Mouse (Mus musculus) limb, embryonic 13.5 days (tissue): Measurements from ENCODE around the gene Dcbld1. TPM values are rescaled to one million over a fixed set of nuclear protein-coding genes. Genes with fewer than 3 reads are reported as not detected.
A peak's percentile ranks its signal among the peaks of the same experiment; 100 is the strongest.

Source experiments
- ATAC-seq: fragments of 200-750 bp; cut with Nextera tagmentation; 2 replicates; pipeline ENCODE4 v1.8.0; 2017; ENCODE audit warnings: low read depth, moderate number of reproducible peaks, moderate TSS enrichment; ENCODE audit not compliant: low FRiP score
- H3K27ac ChIP-seq: fragments of 300-500 bp; sonication (generic); 2 replicates; pipeline ENCODE4 v1.5.1; 2015; ENCODE audit warnings: inconsistent platforms, mild to moderate bottlenecking, moderate library complexity
- H3K27me3 ChIP-seq: fragments of 300-500 bp; sonication (generic); 2 replicates; pipeline ENCODE4 v1.6.1; 2015; ENCODE audit warnings: mild to moderate bottlenecking, inconsistent platforms
- H3K36me3 ChIP-seq: fragments of 300-500 bp; sonication (generic); 2 replicates; pipeline ENCODE4 v1.6.1; 2015; ENCODE audit warnings: inconsistent platforms, mild to moderate bottlenecking, moderate library complexity
- H3K4me1 ChIP-seq: fragments of 300-500 bp; sonication (generic); 2 replicates; pipeline ENCODE4 v1.6.1; 2015; ENCODE audit warnings: inconsistent platforms
- H3K4me2 ChIP-seq: fragments of 300-500 bp; sonication (generic); replicated peaks from 2 replicates; pipeline ENCODE4 v1.6.1; 2015; ENCODE audit warnings: inconsistent platforms, mild to moderate bottlenecking, moderate library complexity
- H3K4me3 ChIP-seq: fragments of 300-500 bp; sonication (generic); 2 replicates; pipeline ENCODE4 v1.5.1; 2015; ENCODE audit warnings: moderate library complexity, mild to moderate bottlenecking, inconsistent platforms
- H3K9ac ChIP-seq: fragments of 300-500 bp; sonication (generic); 2 replicates; pipeline ENCODE4 v1.6.1; 2015; ENCODE audit warnings: mild to moderate bottlenecking, inconsistent platforms
- H3K9me3 ChIP-seq: fragments of 300-500 bp; sonication (generic); 2 replicates; pipeline ENCODE4 v1.6.1; 2016; ENCODE audit warnings: inconsistent platforms
- WGBS: fragments of 180-500 bp; shearing (Covaris S2); methylation state at CpG from one replicate; pipeline ENCODE4 v1.1.7; 2015; 5-methylcytosine and 5-hydroxymethylcytosine counted together
- polyA plus RNA-seq: library from polyadenylated mRNA; unstranded; fragments of >200 nt; fragmentation: Nextera tagmentation; extraction: Ambion mirVana; gene quantifications from 2 replicates; pipeline ENCODE4 v1.2.1, GENCODE M21; 2015

Gene Dcbld1
- polyA plus RNA-seq, 1 experiment from 2014 or later, result 22.0 TPM

- Histone ChIP-seq H3K9me3 (no peaks in the 10 kb centered on the region), H3K9ac (peak overlapping the region; percentile 91), H3K27me3 (peaks cover 3% of the 10 kb centered on the region; the same call in 1 of the 2 replicates), H3K4me3 (peak overlapping the region; percentile 85), H3K27ac (no peak overlapping the region), H3K4me1 (peaks cover 16% of the 10 kb centered on the region), H3K36me3 (no peaks in the 10 kb centered on the region), H3K4me2 (peak overlapping the region; percentile 77)
- no peak for ATAC-seq
- WGBS, result 11% methylated on average over 7 of the region's 7 CpGs
Measured at GRCm38 (mm10) chr10:52234654-52234981, 1.2 kb downstream of the Dcbld1 start.

DNA sequence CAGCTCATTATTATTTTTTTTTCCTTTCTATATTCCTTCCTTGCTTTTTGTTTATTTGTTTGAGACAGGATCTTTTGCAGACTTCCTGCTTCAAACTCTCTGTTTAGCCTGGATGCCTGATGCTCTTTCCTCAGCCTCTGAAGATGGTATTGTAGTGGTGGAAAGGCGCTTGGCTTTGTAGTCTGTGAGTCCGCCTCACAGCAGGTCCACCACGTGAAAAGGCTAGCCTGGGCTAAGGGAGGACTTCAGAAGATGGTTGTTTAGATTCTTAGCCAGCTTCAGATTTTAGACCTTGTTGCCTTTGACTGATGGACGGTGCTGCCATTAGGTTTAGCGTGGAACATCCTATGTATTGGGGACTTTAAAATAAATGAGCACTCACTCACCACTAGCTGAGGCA is 2.0 kb downstream of the Dcbld1 start:
- no peak overlapping the region for H3K9ac ChIP-seq
- H3K4me2 ChIP-seq, result peak overlapping the region; percentile 77
- WGBS, result 82% methylated on average over 5 of the region's 5 CpGs
- peaks cover 3% of the 10 kb centered on the region; the same call in 1 of the 2 replicates for H3K27me3 ChIP-seq
- no peak overlapping the region for H3K4me3 ChIP-seq
- H3K36me3 ChIP-seq, result no peaks in the 10 kb centered on the region
- no peak overlapping the region for H3K27ac ChIP-seq
- no peaks in the 10 kb centered on the region for H3K9me3 ChIP-seq
- ATAC-seq, result no peak
- H3K4me1 ChIP-seq, result peaks cover 16% of the 10 kb centered on the region

GRCm38 (mm10) chr10:52242015-52242414 is 8.6 kb downstream of the Dcbld1 start:
- Histone ChIP-seq H3K36me3 (no peaks in the 10 kb centered on the region), H3K9me3 (no peaks in the 10 kb centered on the region), H3K4me3 (no peak overlapping the region), H3K27ac (no peak overlapping the region), H3K4me2 (no peak overlapping the region), H3K27me3 (no peaks in the 10 kb centered on the region), H3K9ac (no peak overlapping the region), H3K4me1 (peaks cover 12% of the 10 kb centered on the region; the same call in 1 of the 2 replicates)
- ATAC-seq, result no peak
- WGBS, result 84% methylated on average over 5 of the region's 5 CpGs

GRCm38 (mm10) chr10:52242680-52243323 is 9.4 kb downstream of the Dcbld1 start:
- peaks cover 12% of the 10 kb centered on the region; the same call in 1 of the 2 replicates for H3K4me1 ChIP-seq
- no peaks in the 10 kb centered on the region for H3K36me3 ChIP-seq
- no peak overlapping the region for H3K9ac ChIP-seq
- WGBS, result 46% methylated on average over 7 of the region's 7 CpGs
- no peak overlapping the region; the same call in 1 of the 2 replicates for H3K27ac ChIP-seq
- H3K4me3 ChIP-seq, result no peak overlapping the region
- no peak for ATAC-seq
- H3K27me3 ChIP-seq, result no peaks in the 10 kb centered on the region
- H3K4me2 ChIP-seq, result no peak overlapping the region
- no peaks in the 10 kb centered on the region for H3K9me3 ChIP-seq

DNA sequence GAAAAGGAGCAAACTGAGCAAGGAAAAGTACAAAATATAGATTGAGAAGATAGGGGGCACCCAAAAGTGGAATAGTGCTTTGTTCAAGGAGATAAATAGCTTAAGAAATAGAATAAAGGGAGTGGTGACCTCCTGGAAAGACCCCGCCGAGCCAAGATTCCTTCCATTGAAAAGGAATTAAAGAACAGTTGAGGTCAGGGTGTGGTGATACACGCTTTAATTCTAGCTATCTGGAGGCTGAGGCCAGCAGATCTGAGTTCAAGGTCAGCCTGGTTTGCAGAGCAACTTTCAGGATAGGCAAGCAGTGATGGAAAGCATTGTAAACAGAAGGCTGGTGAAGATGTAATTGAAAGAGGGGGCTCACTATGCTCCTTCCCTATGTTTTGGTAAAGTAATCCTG is 12.8 kb downstream of the Dcbld1 start:
- H3K27me3 ChIP-seq, result no peaks in the 10 kb centered on the region
- no peaks in the 10 kb centered on the region for H3K36me3 ChIP-seq
- ATAC-seq, result no peak
- no peaks in the 10 kb centered on the region for H3K9me3 ChIP-seq
- no peak overlapping the region for H3K4me3 ChIP-seq
- no peak overlapping the region for H3K9ac ChIP-seq
- 94% methylated on average over 3 of the region's 3 CpGs for WGBS
- H3K4me1 ChIP-seq, result peaks cover 12% of the 10 kb centered on the region; the same call in 1 of the 2 replicates
- no peak overlapping the region for H3K27ac ChIP-seq
- H3K4me2 ChIP-seq, result no peak overlapping the region

DNA sequence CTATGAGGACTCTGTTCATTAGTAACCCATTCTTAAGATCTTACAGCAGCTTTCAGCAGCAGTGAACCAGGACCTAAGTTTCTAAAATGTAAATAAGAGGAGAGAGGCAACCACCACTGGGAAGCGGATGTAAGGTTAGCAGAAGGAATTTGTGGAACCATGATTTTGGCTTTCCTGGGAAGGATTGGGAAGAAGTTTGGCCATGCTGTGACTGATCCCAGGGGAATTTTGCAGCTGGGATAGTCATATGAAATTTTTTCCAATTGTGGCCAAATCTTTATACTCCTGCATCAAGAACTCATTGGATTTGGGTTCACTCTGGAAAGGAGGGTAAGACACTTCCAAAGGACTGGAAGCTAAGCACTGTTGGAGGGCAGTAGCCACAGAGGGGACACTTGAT is 18.8 kb downstream of the Dcbld1 start:
- no peak overlapping the region for H3K4me3 ChIP-seq
- no peak overlapping the region for H3K4me2 ChIP-seq
- no peaks in the 10 kb centered on the region for H3K9me3 ChIP-seq
- no peak overlapping the region for H3K27ac ChIP-seq
- 100% methylated on average over 1 of the region's 1 CpGs for WGBS
- no peaks in the 10 kb centered on the region for H3K36me3 ChIP-seq
- H3K27me3 ChIP-seq, result no peaks in the 10 kb centered on the region
- ATAC-seq, result no peak
- no peak overlapping the region for H3K9ac ChIP-seq
- no peaks in the 10 kb centered on the region; the same call in 1 of the 2 replicates for H3K4me1 ChIP-seq

DNA sequence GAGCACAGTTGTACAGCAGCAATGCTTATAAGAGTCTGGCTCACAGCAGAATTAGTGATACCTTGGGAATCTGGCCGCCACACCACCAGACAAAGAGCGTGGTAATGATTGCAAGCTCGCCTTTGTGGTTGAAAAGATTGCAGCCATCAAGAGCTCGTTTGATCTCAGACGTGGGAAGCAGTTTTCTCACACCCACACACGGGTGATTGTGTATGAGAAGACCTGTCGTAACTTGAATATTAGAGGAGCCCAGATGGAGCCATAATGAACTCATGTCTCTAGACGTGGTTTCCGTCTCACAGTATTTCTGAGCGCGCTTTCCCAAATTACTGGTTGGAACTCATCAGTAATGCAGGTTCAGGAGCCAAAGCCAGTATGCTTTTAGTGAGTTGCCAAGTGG is 20.0 kb downstream of the Dcbld1 start:
- 62% methylated on average over 11 of the region's 11 CpGs for WGBS

GRCm38 (mm10) chr10:52257768-52258167 is 24.3 kb downstream of the Dcbld1 start:
- no peak overlapping the region for H3K9ac ChIP-seq
- H3K4me1 ChIP-seq, result peaks cover 7% of the 10 kb centered on the region; the same call in 1 of the 2 replicates
- no peak overlapping the region for H3K27ac ChIP-seq
- H3K27me3 ChIP-seq, result no peaks in the 10 kb centered on the region
- no peak for ATAC-seq
- peaks cover 7% of the 10 kb centered on the region; the same call in 1 of the 2 replicates for H3K36me3 ChIP-seq
- no peaks in the 10 kb centered on the region for H3K9me3 ChIP-seq
- 55% methylated on average over 2 of the region's 2 CpGs for WGBS
- H3K4me3 ChIP-seq, result no peak overlapping the region
- H3K4me2 ChIP-seq, result no peak overlapping the region

More for the DNA sequence above, 20.0 kb downstream of the Dcbld1 start:
- H3K4me2 ChIP-seq, result no peak overlapping the region
- no peaks in the 10 kb centered on the region for H3K9me3 ChIP-seq
- no peaks in the 10 kb centered on the region for H3K27me3 ChIP-seq
- H3K36me3 ChIP-seq, result no peaks in the 10 kb centered on the region
- ATAC-seq, result no peak
- H3K4me1 ChIP-seq, result peaks cover 4% of the 10 kb centered on the region; the same call in 1 of the 2 replicates
- H3K27ac ChIP-seq, result no peak overlapping the region
- no peak overlapping the region for H3K4me3 ChIP-seq
- H3K9ac ChIP-seq, result no peak overlapping the region

DNA sequence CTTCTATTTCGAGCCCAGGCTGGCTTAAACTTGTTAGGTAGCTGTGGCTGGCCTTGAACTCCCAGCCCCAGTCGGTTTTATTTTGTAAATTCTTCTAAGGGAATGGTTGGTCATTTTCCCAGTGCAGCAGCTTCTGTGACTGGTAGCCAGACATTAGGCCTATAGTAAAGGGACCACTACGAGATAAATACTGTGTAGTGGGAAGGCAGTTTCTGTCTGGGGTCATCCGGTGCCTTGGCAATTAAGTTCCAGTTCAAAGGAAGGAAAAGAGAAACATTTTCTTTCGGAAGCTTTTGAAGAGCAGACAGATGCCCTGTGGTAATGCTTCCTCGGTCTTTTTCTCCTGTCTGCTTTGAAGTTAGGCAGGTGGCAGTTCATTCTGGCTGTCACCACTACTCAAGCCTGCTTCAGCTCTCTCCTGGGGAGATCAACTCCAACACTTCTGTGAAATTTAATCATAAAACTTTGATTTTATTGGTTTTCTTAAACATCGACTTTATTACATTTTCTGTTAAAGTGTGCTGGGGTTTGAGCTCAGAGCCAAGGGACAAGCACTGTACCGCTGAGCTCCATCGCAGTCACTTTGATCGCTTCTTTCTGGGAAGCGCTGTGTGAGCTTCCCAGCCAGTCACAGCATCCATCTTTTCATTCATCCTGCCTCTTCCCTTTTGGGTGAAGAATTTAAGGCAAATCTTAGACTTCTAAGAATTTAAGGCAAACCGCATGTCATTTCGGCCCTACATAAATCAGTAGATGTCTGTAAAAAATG is 24.9 kb downstream of the Dcbld1 start:
- no peak overlapping the region for H3K4me3 ChIP-seq
- peaks cover 8% of the 10 kb centered on the region; the same call in 1 of the 2 replicates for H3K36me3 ChIP-seq
- 21% methylated on average over 13 of the region's 13 CpGs for WGBS
- no peak overlapping the region for H3K4me2 ChIP-seq
- no peaks in the 10 kb centered on the region for H3K27me3 ChIP-seq
- no peak overlapping the region for H3K9ac ChIP-seq
- no peaks in the 10 kb centered on the region for H3K9me3 ChIP-seq
- no peak for ATAC-seq
- peaks cover 7% of the 10 kb centered on the region; the same call in 1 of the 2 replicates for H3K4me1 ChIP-seq
- H3K27ac ChIP-seq, result no peak overlapping the region

GRCm38 (mm10) chr10:52260209-52260608 is 26.8 kb downstream of the Dcbld1 start:
- whole genome bisulfite sequencing, result 87% methylated on average over 4 of the region's 4 CpGs
- Histone ChIP-seq H3K9me3 (no peaks in the 10 kb centered on the region), H3K27me3 (no peaks in the 10 kb centered on the region), H3K4me3 (no peak overlapping the region), H3K36me3 (peaks cover 21% of the 10 kb centered on the region), H3K4me1 (peaks cover 7% of the 10 kb centered on the region; the same call in 1 of the 2 replicates), H3K4me2 (no peak overlapping the region), H3K27ac (no peak overlapping the region), H3K9ac (no peak overlapping the region)
- ATAC-seq, result no peak

DNA sequence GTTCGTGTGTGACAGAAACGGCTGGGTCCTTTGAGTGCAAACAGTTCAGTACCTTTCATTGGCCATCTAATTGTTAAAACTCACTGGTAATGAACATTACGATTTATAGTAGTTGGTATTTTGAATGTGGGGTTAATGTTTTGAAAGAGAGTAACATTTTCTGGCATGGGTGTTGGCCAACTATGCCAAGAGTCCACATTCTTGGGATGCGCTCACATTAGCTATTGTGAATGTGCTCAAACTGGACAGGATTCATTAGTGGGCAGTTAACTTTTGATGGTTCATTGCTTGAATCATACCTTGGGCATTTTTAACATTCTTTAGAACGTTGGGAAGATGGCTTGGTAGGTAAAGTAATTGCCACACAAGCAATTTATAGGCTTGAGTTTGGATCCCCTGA is 30.7 kb downstream of the Dcbld1 start:
- no peak overlapping the region for H3K27ac ChIP-seq
- H3K9me3 ChIP-seq, result no peaks in the 10 kb centered on the region
- H3K4me2 ChIP-seq, result no peak overlapping the region
- H3K36me3 ChIP-seq, result peaks cover 24% of the 10 kb centered on the region
- H3K27me3 ChIP-seq, result no peaks in the 10 kb centered on the region
- no peak overlapping the region for H3K9ac ChIP-seq
- no peak for ATAC-seq
- 89% methylated on average over 5 of the region's 5 CpGs for WGBS
- H3K4me1 ChIP-seq, result no peaks in the 10 kb centered on the region
- no peak overlapping the region for H3K4me3 ChIP-seq

DNA sequence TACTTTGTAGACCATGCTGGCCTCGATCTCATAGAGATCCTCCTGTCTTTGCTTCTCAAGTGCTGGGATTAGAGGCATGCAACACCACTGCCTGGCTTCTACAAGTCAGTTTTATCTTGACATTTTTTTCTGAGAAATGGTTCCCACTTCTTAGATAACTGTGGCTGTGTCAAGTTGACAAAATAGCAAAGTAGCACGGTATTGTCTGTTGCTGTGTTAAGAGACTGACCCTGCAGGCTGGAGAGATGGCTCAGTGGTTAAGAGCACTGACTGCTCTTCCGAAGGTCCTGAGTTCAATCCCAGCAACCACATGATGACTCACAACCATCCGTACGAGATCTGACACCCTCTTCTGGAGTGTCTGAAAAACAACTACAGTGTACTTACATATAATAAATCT is 35.5 kb downstream of the Dcbld1 start:
- Histone ChIP-seq H3K27ac (no peak overlapping the region), H3K4me1 (peaks cover under 1% of the 10 kb centered on the region; the same call in 1 of the 2 replicates), H3K4me2 (no peak overlapping the region), H3K9me3 (no peaks in the 10 kb centered on the region), H3K4me3 (no peak overlapping the region), H3K9ac (no peak overlapping the region), H3K36me3 (peaks cover 14% of the 10 kb centered on the region), H3K27me3 (no peaks in the 10 kb centered on the region)
- ATAC-seq, result no peak
- 92% methylated on average over 5 of the region's 5 CpGs for WGBS
